Mouse (Mus musculus) 416B (cell line): Measurements from ENCODE around the gene Pi4kb.

ENCODE experiments used
- DNase-seq: peaks from one replicate; pipeline ENCODE4 v3.0.0; 2011; ENCODE audit warnings: low read depth

The Pi4kb gene

DNA sequence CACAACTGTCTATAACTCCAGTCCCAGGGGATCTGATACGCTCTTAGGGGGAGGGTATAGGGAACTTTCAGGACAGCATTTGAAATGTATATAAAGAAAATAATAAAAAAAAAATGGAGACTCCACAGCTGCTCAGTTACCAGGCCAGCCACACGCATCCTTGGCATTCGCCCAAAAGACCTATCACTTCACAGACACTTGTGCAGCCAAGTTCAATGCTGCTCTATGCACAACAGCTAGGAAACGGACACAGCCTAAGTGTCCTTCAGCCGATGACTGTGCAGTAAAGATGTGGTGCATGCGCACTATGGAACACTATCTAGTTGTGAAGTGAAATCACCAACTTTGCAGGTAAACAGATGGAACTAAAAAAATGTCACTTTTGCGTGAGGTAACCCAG is 81.7 kb downstream of the Pi4kb start:
- peak; percentile 78 for DNase-seq
